Mouse (Mus musculus) 3134 (cell line): ENCODE measurements around the gene Coasy.

Source experiments
- DNase-seq: peaks from one replicate; pipeline ENCODE4 v3.0.0-alpha.2; 2011; ENCODE audit warnings: low spot score; ENCODE audit not compliant: insufficient read length; ENCODE audit errors: extremely low read depth

Gene Coasy

GRCm38 (mm10) chr11:101062165-101062884 is 20.0 kb upstream of the Coasy start:
- no peak for DNase-seq

GRCm38 (mm10) chr11:101062971-101063675 is 19.2 kb upstream of the Coasy start:
- no peak for DNase-seq

- DNase-seq: peak; percentile 71
Measured at GRCm38 (mm10) chr11:101063676-101064327, 18.6 kb upstream of the Coasy start.

GRCm38 (mm10) chr11:101064462-101064861 is 17.9 kb upstream of the Coasy start:
- DNase-seq: no peak

GRCm38 (mm10) chr11:101065002-101065401 is 17.4 kb upstream of the Coasy start:
- no peak for DNase-seq

- DNase-seq: peak; percentile 51
Measured at GRCm38 (mm10) chr11:101066549-101067412, 15.6 kb upstream of the Coasy start.

- peak; percentile 98 for DNase-seq
Measured at GRCm38 (mm10) chr11:101069391-101070188, 12.8 kb upstream of the Coasy start, which contains the start of gene Naglu. TSS of gene Naglu (plus strand) at chr11:101070012.

- DNase-seq: no peak
Measured at GRCm38 (mm10) chr11:101070189-101070527, 12.2 kb upstream of the Coasy start.

- no peak for DNase-seq
Measured at GRCm38 (mm10) chr11:101070987-101071386, 11.4 kb upstream of the Coasy start.

GRCm38 (mm10) chr11:101071810-101072428 is 10.4 kb upstream of the Coasy start:
- DNase-seq: no peak

GRCm38 (mm10) chr11:101078121-101078520 is 4.2 kb upstream of the Coasy start, which contains the start of gene Hsd17b1:
TSS of gene Hsd17b1 (plus strand) at chr11:101078411.
- no peak for DNase-seq

- no peak for DNase-seq
Measured at GRCm38 (mm10) chr11:101079746-101080145, 2.6 kb upstream of the Coasy start.

GRCm38 (mm10) chr11:101080421-101080820 is 1.9 kb upstream of the Coasy start:
- no peak for DNase-seq

GRCm38 (mm10) chr11:101081659-101082058 is 706 bp upstream of the Coasy start:
- DNase-seq: peak; percentile 35

- DNase-seq: no peak
Measured at GRCm38 (mm10) chr11:101083083-101083697, 825 bp downstream of the Coasy start.

- DNase-seq: no peak
Measured at GRCm38 (mm10) chr11:101084246-101084645, 1.9 kb downstream of the Coasy start.

GRCm38 (mm10) chr11:101084811-101085210 is 2.4 kb downstream of the Coasy start:
- no peak for DNase-seq

GRCm38 (mm10) chr11:101085617-101086322 is 3.4 kb downstream of the Coasy start:
- DNase-seq: no peak
